Mouse (Mus musculus) lung, postnatal 10 days (tissue): ENCODE data around the gene Fbxo11.
"Not testable (repeated sequence)": the region's sequence is repeated elsewhere in the genome, so short reads cannot be mapped to it uniquely, and the experiment has no call there.

ENCODE experiments used
- DNase-seq: peaks from one replicate; pipeline ENCODE4 v3.0.0; 2021

The Fbxo11 gene

DNA sequence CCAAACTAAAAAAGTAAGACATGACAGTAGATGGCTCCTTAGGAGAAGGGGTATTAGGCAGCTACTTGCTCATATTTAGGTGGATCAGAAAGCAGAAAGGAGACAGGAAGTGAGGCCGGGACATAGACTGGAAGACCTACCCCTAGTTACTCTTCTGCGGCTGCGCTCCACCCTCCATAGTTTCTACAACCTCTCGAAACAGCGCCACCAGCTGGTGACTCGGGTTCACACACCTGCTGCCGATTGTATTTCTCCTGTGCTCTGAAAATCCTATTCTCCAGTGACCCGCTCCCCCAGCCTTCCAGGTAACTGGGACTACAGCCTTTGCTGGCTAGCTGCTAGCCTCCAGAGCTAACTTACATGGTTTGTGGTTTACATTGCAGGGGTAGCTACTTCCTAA lies 106.8 kb downstream of the Fbxo11 start:
- DNase-seq = no peak

- no peak for DNase-seq
These were observed 107.8 kb downstream of the Fbxo11 start for GRCm38 (mm10) chr17:87957096-87957840.

DNA sequence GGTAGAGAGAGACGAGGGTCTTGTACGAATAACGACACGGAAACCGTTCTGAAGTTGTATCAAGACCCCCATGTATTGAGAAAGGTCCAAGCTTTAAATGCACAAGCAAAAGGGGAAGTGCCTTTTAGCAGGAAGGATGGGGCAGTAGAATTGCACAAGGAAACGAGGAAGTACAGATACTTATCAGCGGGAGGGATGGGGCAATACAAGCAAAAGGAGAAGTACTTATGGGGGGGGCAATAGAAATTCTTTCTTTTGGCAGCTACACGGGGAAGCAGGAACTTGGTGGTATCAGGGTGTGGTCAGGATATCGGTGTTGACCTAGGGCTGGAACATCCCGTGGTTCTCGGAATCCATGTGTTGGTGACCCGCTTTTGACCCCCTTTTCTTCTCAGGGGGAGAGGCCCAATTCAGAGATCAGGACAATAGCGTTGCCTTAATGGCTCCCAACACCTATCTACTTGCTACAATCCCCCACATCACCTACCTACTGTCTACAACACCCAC lies 110.4 kb downstream of the Fbxo11 start:
- DNase-seq = not testable (repeated sequence)

DNA sequence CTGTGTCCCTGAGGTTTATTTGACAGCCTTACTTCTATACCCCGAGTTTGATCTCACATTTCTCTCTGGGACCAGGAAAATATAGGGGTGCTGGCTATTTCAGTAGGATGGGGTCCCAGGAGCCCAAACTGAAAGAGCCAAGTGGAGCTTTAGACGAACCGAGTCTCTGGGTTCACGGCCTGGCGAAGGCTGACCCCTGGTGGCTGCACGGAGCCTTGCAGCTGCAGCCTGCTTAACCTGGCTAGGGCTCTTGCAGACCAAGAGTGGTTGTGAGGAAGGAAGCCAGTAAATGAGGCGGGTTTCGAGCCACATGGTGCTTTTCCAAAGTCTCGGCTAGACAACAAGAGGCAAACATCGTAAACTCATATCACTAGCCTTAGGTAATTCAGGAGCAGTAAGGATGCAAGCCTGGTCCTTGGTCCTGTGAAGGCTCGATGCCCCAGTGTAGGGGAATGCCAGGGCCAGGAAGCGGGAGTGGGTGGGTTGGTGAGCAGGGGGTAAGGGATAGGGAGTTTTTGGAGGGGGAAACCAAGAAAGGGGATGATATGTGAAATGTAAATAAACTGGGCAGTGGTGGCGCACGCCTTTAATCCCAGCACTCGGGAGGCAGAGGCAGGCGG lies 116.0 kb downstream of the Fbxo11 start:
- DNase-seq = peak; percentile 78
